Mouse (Mus musculus): ENCODE measurements around the gene Wdr24. TPM values are rescaled to one million over a fixed set of nuclear protein-coding genes. Genes with fewer than 3 reads are reported as not detected.
A peak's percentile ranks its signal among the peaks of the same experiment; 100 is the strongest.

Gene Wdr24
- polyA plus RNA-seq, 1 experiment from 2014 or later = 35.3 TPM

GRCm38 (mm10) chr17:25829558-25830017, 6.2 kb downstream of the Wdr24 start:
- peak overlapping the region; percentile 64 for H3K4me2 ChIP-seq (replicated peaks; ENCODE audit: low read depth, low read length)
- peaks cover 30% of the 10 kb centered on the region for H3K36me3 ChIP-seq (ENCODE audit: insufficient read depth, low read length)
- peak overlapping the region; percentile 75 for H3K9ac ChIP-seq (replicated peaks; ENCODE audit: low read length)
- H3K4me1 ChIP-seq (ENCODE audit: insufficient read depth, low read length) = peaks cover 50% of the 10 kb centered on the region
- H3K27ac ChIP-seq (ENCODE audit: low read length) = peak overlapping the region; percentile 86
- no peaks in the 10 kb centered on the region for H3K9me3 ChIP-seq (ENCODE audit: low read length)
- ATAC-seq (ENCODE audit: low FRiP score, low TSS enrichment) = no peak
- WGBS = 33% methylated on average over 8 of the region's 8 CpGs
- no peaks in the 10 kb centered on the region for H3K27me3 ChIP-seq (ENCODE audit: insufficient read depth, low read length)
- H3K4me3 ChIP-seq (ENCODE audit: low read length) = peak overlapping the region; percentile 58

GRCm38 (mm10) chr17:25830200-25830753, 6.8 kb downstream of the Wdr24 start:
- 78% methylated on average over 4 of the region's 4 CpGs for WGBS
- ATAC-seq (ENCODE audit: low FRiP score, low TSS enrichment) = no peak
- peaks cover 50% of the 10 kb centered on the region for H3K4me1 ChIP-seq (ENCODE audit: insufficient read depth, low read length)

GRCm38 (mm10) chr17:25830806-25831431, 7.5 kb downstream of the Wdr24 start:
- no peaks in the 10 kb centered on the region for H3K27me3 ChIP-seq (ENCODE audit: insufficient read depth, low read length)
- H3K9ac ChIP-seq (replicated peaks; ENCODE audit: low read length) = no peak overlapping the region
- H3K4me3 ChIP-seq (ENCODE audit: low read length) = peak overlapping the region; percentile 82
- H3K27ac ChIP-seq (ENCODE audit: low read length) = no peak overlapping the region
- 85% methylated on average over 14 of the region's 14 CpGs for WGBS
- no peaks in the 10 kb centered on the region for H3K9me3 ChIP-seq (ENCODE audit: low read length)
- ATAC-seq (ENCODE audit: low FRiP score, low TSS enrichment) = no peak
- H3K36me3 ChIP-seq (ENCODE audit: insufficient read depth, low read length) = peaks cover 30% of the 10 kb centered on the region
- peak overlapping the region; percentile 95 for H3K4me2 ChIP-seq (replicated peaks; ENCODE audit: low read depth, low read length)
- peaks cover 55% of the 10 kb centered on the region for H3K4me1 ChIP-seq (ENCODE audit: insufficient read depth, low read length)

More at GRCm38 (mm10) chr17:25830200-25830753, 6.8 kb downstream of the Wdr24 start:
- Histone ChIP-seq H3K4me3 (ENCODE audit: low read length) (no peak overlapping the region), H3K36me3 (ENCODE audit: insufficient read depth, low read length) (peaks cover 30% of the 10 kb centered on the region), H3K4me2 (replicated peaks; ENCODE audit: low read depth, low read length) (peak overlapping the region; percentile 64), H3K9ac (replicated peaks; ENCODE audit: low read length) (no peak overlapping the region), H3K27me3 (ENCODE audit: insufficient read depth, low read length) (no peaks in the 10 kb centered on the region), H3K27ac (ENCODE audit: low read length) (no peak overlapping the region), H3K9me3 (ENCODE audit: low read length) (no peaks in the 10 kb centered on the region)

GRCm38 (mm10) chr17:25831451-25832281, 8.2 kb downstream of the Wdr24 start:
- no peaks in the 10 kb centered on the region for H3K27me3 ChIP-seq (ENCODE audit: insufficient read depth, low read length)
- H3K4me2 ChIP-seq (replicated peaks; ENCODE audit: low read depth, low read length) = peak overlapping the region; percentile 95
- ATAC-seq (ENCODE audit: low FRiP score, low TSS enrichment) = no peak
- no peaks in the 10 kb centered on the region for H3K9me3 ChIP-seq (ENCODE audit: low read length)
- H3K36me3 ChIP-seq (ENCODE audit: insufficient read depth, low read length) = peaks cover 25% of the 10 kb centered on the region
- H3K27ac ChIP-seq (ENCODE audit: low read length) = peak overlapping the region; percentile 90
- H3K4me1 ChIP-seq (ENCODE audit: insufficient read depth, low read length) = peaks cover 63% of the 10 kb centered on the region
- WGBS = 48% methylated on average over 21 of the region's 21 CpGs
- peak overlapping the region; percentile 82 for H3K4me3 ChIP-seq (ENCODE audit: low read length)
- H3K9ac ChIP-seq (replicated peaks; ENCODE audit: low read length) = peak overlapping the region; percentile 88

GRCm38 (mm10) chr17:25832436-25833290, 9.2 kb downstream of the Wdr24 start:
- Histone ChIP-seq H3K27ac (ENCODE audit: low read length) (peak overlapping the region; percentile 99), H3K36me3 (ENCODE audit: insufficient read depth, low read length) (peaks cover 18% of the 10 kb centered on the region), H3K9me3 (ENCODE audit: low read length) (no peaks in the 10 kb centered on the region), H3K4me3 (ENCODE audit: low read length) (peak overlapping the region; percentile 82), H3K9ac (replicated peaks; ENCODE audit: low read length) (peak overlapping the region; percentile 88), H3K27me3 (ENCODE audit: insufficient read depth, low read length) (no peaks in the 10 kb centered on the region), H3K4me1 (ENCODE audit: insufficient read depth, low read length) (peaks cover 73% of the 10 kb centered on the region), H3K4me2 (replicated peaks; ENCODE audit: low read depth, low read length) (peak overlapping the region; percentile 95)
- WGBS = under 1% methylated on average over 69 of the region's 77 CpGs
- ATAC-seq (ENCODE audit: low FRiP score, low TSS enrichment) = peak; percentile 91

GRCm38 (mm10) chr17:25833291-25833663, 9.8 kb downstream of the Wdr24 start, which contains the start of gene Stub1:
Gene Stub1, minus strand, starts transcription at chr17:25833404.
- 0% methylated on average over 24 of the region's 24 CpGs for WGBS
- peak; percentile 73 for ATAC-seq (ENCODE audit: low FRiP score, low TSS enrichment)
- H3K4me1 ChIP-seq (ENCODE audit: insufficient read depth, low read length) = peaks cover 72% of the 10 kb centered on the region
- H3K27me3 ChIP-seq (ENCODE audit: insufficient read depth, low read length) = no peaks in the 10 kb centered on the region
- H3K4me3 ChIP-seq (ENCODE audit: low read length) = peak within 1 kb of the TSS; percentile 82
- H3K9me3 ChIP-seq (ENCODE audit: low read length) = no peaks in the 10 kb centered on the region
- peak within 1 kb of the TSS; percentile 99 for H3K27ac ChIP-seq (ENCODE audit: low read length)
- H3K36me3 ChIP-seq (ENCODE audit: insufficient read depth, low read length) = peaks cover 24% of the 10 kb centered on the region
- H3K9ac ChIP-seq (replicated peaks; ENCODE audit: low read length) = peak within 1 kb of the TSS; percentile 88
- H3K4me2 ChIP-seq (replicated peaks; ENCODE audit: low read depth, low read length) = peak within 1 kb of the TSS; percentile 95

- WGBS = 9% methylated on average over 6 of the region's 6 CpGs
- peak overlapping the region; percentile 95 for H3K4me2 ChIP-seq (replicated peaks; ENCODE audit: low read depth, low read length)
- H3K27me3 ChIP-seq (ENCODE audit: insufficient read depth, low read length) = no peaks in the 10 kb centered on the region
- H3K27ac ChIP-seq (ENCODE audit: low read length) = peak overlapping the region; percentile 99
- no peak for ATAC-seq (ENCODE audit: low FRiP score, low TSS enrichment)
- peaks cover 30% of the 10 kb centered on the region for H3K36me3 ChIP-seq (ENCODE audit: insufficient read depth, low read length)
- H3K9ac ChIP-seq (replicated peaks; ENCODE audit: low read length) = peak overlapping the region; percentile 88
- H3K4me1 ChIP-seq (ENCODE audit: insufficient read depth, low read length) = peaks cover 69% of the 10 kb centered on the region
- H3K9me3 ChIP-seq (ENCODE audit: low read length) = no peaks in the 10 kb centered on the region
- peak overlapping the region; percentile 82 for H3K4me3 ChIP-seq (ENCODE audit: low read length)
Observed at GRCm38 (mm10) chr17:25833961-25834594, 10.7 kb downstream of the Wdr24 start.

- Histone ChIP-seq H3K27me3 (ENCODE audit: insufficient read depth, low read length) (no peaks in the 10 kb centered on the region), H3K9me3 (ENCODE audit: low read length) (no peaks in the 10 kb centered on the region), H3K4me3 (ENCODE audit: low read length) (peak overlapping the region; percentile 82), H3K9ac (replicated peaks; ENCODE audit: low read length) (peak overlapping the region; percentile 88), H3K27ac (ENCODE audit: low read length) (peak overlapping the region; percentile 99), H3K4me2 (replicated peaks; ENCODE audit: low read depth, low read length) (peak overlapping the region; percentile 95), H3K4me1 (ENCODE audit: insufficient read depth, low read length) (peaks cover 64% of the 10 kb centered on the region), H3K36me3 (ENCODE audit: insufficient read depth, low read length) (peaks cover 36% of the 10 kb centered on the region)
- no peak for ATAC-seq (ENCODE audit: low FRiP score, low TSS enrichment)
- WGBS = 71% methylated on average over 12 of the region's 12 CpGs
Observed at GRCm38 (mm10) chr17:25834595-25835222, 11.3 kb downstream of the Wdr24 start.
